Mouse (Mus musculus) heart, adult 8-10 months (tissue): ENCODE data around the gene Pef1. TPM values are rescaled to one million over a fixed set of nuclear protein-coding genes. Genes with fewer than 3 reads are reported as not detected.

Experiments
- DNase-seq: peaks from one replicate; pipeline ENCODE4 v3.0.0; 2022; ENCODE audit warnings: low spot score
- total RNA-seq, 4 experiments: library from RNA; stranded (reverse); gene quantifications; 2 replicates each; pipeline ENCODE4 v1.2.4; 2022

Gene Pef1
- total RNA-seq, 4 experiments from 2014 or later: 31.1 to 42.7 (median 38.2) TPM

- DNase-seq: peak; percentile 55
These were observed 36.3 kb downstream of the Pef1 start for GRCm38 (mm10) chr4:130138441-130139213.

DNA sequence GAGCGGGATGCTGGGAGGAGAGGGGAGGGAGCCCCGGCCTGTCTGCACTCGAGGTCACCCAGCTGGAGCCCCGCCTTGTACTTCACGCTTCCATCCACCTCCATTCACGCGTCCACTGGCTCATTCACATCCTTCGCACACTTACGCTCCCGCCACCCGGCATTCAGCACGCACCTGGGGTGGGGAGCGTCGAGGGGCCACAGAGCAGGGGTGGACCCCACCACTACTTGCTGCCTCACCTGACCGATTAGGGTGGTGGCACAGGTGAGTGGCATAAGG lies 36.8 kb downstream of the Pef1 start, which contains the start of gene Hcrtr1:
Hcrtr1 (minus strand) TSS at position 146 of the 279 bp plus-strand sequence.
- no peak for DNase-seq

DNA sequence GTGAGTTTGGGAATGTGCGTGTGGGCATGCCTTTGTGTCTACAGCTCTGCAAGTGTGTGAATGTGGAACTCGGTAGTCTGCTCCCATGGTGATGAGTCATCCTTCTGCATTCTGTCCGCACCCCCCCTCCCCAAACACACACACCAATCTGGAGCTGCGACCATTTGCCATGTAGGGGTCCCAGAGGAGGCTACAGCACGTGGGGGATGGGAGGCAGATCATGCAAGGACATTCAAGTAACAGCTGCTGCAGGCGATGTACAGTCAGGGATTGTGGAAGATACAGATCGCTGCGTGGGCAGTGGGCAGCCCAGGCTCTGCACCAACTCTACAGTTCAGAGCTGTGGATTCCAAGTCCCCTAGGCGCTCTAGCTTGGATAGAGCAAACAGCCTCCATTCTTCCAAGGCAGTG lies 38.6 kb downstream of the Pef1 start:
- DNase-seq: no peak

GRCm38 (mm10) chr4:130141786-130142185 lies 39.4 kb downstream of the Pef1 start:
- no peak for DNase-seq

GRCm38 (mm10) chr4:130148405-130148804 lies 46.0 kb downstream of the Pef1 start:
- no peak for DNase-seq

DNA sequence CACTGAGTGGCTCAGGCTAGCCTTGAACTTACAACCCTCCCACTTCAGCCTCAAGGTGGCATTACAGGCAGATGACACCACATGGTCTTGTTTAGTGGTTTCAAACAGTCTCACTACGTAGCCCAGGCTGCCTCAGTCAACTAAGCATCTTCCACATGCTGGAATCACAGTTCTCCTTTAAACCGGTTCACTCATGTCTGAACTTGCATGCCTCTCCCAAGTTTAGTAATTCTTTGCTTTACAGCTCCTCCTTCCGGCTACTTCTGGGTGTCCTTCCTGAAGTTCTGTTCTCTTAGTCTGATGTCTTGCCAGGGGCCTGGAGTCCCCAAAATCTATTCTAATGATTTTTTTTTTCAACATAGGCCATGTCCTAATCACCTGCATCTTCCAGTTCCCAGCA lies 51.9 kb downstream of the Pef1 start:
- DNase-seq: no peak

- DNase-seq: no peak
These were observed 54.5 kb downstream of the Pef1 start for GRCm38 (mm10) chr4:130156812-130157371.

DNA sequence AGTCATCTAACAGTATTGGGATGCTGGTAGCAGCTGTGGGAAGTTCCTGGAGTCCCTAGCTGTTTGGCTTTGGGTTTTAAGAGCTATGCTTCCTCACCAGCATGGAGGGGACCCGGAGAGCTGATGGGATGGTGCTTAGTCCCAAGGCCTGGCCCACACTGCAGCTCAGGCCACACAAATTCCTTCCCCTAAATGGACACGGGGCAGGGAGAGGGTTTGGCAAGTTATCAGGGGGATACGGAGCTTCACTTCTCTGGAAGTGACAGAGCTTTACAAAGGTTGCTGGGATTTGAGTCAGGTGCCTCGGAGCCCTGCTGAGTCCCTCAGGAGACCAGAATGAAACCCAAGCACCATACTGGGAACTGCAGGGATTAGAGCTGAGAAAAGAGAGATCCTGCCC lies 59.0 kb downstream of the Pef1 start:
- no peak for DNase-seq

GRCm38 (mm10) chr4:130163391-130163861 lies 61.1 kb downstream of the Pef1 start:
- DNase-seq: peak; percentile 73

GRCm38 (mm10) chr4:130164121-130164520 lies 61.8 kb downstream of the Pef1 start:
- no peak for DNase-seq

- no peak for DNase-seq
These were observed 63.7 kb downstream of the Pef1 start for GRCm38 (mm10) chr4:130166061-130166460.

DNA sequence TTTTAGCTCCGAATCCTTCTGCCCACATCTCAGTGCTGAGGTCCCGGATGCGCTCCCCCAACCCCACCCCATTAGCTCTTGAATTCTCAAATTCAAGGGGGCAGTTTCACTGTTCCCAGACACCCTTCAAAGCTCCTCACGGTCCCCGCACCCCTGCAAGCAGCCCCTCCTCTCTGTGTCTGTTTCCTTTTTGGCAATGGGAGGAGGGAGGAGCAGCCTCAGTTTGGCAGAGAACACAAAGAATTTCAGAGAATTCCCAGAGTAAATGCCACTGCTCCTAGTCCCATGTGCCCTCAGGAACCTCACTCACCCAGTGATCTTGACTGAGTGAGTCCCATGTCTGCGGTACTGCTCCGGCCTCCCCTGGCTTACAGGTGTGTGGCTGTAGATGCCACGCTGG lies 64.2 kb downstream of the Pef1 start:
- DNase-seq: peak; percentile 41

- DNase-seq: no peak
These were observed 65.0 kb downstream of the Pef1 start for GRCm38 (mm10) chr4:130167321-130167720.

- no peak for DNase-seq
These were observed 65.5 kb downstream of the Pef1 start for GRCm38 (mm10) chr4:130167814-130168213.

DNA sequence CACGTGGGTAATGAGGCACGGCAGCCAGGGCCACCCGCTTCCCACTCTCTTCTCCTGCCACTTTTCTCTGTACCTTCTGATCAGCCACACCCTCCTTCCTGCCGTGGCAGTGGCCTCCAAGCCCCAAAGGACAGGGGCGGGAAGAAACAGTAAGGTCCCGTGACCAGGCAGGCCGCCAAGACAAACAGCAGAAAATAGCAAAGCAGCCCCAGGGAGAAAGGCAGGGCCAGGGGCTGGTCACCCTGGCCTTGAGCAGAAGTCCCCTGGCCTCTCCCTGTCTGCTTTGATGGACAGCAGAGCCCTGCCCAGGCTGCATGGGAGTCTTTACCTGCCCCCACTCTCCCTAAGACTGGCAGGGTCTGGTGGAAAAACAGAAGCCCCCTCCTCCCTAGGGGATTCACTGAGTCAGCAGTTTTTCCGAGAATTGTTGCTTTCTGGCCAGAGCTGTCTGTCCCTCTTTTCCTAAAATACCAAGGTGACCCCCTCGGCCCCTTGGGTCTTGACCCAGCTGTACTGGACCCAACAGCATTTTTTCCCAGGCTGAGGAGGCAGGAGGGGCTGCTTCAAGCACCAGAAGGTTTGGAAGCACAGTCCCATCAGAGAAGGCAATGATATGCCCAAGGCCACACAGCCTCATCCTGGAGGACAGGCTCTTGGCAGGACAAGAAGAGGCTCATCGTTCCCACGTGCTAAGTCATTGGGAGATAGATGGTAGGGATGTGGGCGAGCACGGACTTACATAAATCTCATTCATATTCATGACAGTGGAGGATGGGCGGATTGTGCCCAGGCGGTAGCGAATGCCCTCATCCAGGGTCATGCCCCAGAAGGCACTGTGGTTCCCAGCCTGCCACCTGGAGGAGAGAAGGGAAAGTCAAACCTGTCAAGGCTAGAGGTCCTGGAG lies 66.2 kb downstream of the Pef1 start:
- peak; percentile 95 for DNase-seq

DNA sequence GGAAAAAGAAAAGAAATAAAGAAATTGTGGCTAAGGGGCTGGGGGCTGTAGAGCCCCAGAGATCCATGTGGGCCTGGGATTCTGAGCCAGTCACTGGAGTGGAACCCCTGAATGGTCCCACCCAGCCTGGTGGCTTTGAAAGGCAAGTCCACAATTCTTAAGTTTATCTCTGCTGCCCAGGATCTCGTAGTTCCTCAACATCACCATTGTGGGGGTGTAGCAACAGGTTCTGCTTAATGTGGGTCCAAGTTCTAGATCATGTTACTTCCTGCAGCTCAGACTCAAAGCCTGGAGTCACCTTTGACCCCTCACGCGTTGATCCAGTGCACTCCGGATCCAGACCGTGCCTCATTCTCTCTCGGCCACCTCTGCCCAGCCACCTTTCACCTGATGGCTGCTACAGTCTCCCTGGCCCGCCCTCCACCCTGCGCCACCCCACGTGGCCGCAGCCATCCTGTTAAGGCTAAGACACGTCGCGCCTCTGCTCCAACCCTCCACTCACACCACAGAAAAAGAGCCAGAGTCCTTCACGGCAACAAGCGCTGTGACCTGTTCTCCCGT lies 67.1 kb downstream of the Pef1 start:
- no peak for DNase-seq

- DNase-seq: no peak
These were observed 68.0 kb downstream of the Pef1 start for GRCm38 (mm10) chr4:130170362-130170761.

DNA sequence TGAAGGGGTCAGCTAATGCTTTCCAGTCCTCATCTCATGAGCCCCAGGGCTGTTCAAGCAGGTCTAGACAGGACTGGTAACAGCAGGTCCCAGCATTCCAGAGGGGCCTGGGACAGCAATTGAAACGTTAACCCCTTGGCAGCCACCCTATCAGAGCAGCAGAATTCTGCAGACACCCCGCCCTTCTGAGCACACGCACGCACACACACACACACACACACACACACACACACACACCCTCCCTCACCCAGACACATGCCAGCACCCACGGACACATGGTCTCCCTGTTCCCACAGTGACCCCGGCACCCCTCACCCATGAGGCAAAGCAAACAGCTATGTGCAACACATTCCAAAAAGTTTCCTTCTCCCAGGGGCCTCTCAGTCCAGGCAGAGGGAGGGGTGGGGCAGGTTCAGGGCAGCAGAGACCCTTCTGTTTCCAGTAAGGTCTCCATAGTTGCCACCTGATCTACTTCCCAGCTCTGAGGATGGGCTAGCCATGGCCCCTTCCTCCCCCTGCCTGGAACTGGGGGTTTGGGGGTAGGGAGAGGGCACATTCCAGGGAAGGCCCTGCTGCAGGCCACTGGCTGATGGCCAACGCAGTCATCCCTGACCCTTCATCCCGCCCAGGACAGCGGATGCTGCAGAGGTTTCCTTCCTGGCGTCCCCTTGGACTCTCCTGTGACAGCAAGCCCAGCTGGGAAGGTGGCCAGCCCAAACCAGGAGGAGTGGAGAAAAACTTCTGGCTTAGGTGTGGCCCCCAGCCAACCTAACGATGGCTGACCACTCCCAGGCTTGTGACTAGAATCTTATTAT lies 69.8 kb downstream of the Pef1 start:
- peak; percentile 85 for DNase-seq

DNA sequence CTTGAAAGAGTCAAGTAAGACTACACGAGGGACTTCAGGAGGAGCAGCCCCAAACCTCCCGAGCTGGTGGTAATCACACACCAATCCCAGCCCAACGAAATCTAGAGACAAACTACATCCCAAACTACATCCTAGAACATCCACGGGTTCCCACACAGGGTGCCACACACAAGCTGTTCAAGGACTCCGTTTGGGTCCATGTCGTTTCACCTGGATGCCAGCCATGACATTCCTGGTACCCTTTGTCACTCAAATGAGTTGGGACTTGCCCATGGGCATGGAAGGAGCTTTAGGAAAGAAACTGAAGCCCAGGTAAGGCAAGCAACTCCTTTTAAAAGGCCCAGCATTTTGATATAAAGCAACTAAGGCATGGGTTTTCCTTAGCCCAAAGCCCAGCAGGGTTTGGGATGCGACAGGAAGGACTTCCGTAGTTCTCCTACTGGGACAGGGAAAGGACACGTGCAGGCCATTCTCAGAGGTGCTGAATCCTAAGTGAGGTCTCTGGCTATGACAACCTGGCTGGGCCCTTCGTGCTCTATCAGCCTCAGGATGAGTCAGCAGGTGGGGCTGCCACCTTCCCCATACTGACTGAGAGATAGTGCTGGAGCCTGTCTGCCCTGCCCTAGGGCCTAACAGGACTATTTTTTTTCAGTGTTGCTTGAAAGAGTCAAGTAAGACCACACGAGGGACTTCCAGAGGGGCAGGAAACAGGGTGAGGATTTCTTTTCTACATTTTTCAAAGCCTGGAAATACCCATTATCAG lies 70.9 kb downstream of the Pef1 start:
- peak; percentile 33 for DNase-seq

DNA sequence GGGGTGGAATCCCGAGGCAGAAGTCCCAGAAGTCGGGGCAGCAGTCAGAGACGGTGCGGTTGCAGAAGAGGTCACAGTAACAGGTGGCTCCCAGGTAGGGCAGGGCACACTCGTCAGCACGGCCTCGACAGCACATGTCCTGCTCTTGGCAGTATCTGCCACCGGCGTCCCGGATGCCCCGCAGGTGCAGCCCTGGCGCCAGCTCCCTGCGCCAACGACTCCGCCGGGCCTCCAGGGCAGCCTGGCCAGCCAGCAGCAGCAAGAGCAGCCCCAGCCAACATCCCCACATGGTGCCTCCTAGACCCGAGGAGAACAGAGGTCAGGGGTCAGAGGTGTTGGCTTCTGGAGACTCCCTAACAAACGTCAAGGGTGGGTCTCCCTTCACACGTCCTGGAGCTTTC lies 71.6 kb downstream of the Pef1 start:
- DNase-seq: no peak
